Mouse (Mus musculus): ENCODE results near the gene Casp6. TPM values are rescaled to one million over a fixed set of nuclear protein-coding genes. Genes with fewer than 3 reads are reported as not detected.
A peak's percentile ranks its signal among the peaks of the same experiment; 100 is the strongest.

The Casp6 gene
- total RNA-seq, 1 experiment from 2014 or later = 34.7 TPM

GRCm38 (mm10) chr3:129918434-129918833 is 17.2 kb downstream of the Casp6 start:
- peak; percentile 80 for DNase-seq

GRCm38 (mm10) chr3:129923581-129923980 is 22.4 kb downstream of the Casp6 start:
- DNase-seq = no peak

- no peak for DNase-seq
These were observed 24.6 kb downstream of the Casp6 start for GRCm38 (mm10) chr3:129925861-129926260.

- DNase-seq = peak; percentile 62
These were observed 29.1 kb downstream of the Casp6 start for GRCm38 (mm10) chr3:129930213-129930778.

GRCm38 (mm10) chr3:129932443-129932842 is 31.2 kb downstream of the Casp6 start:
- DNase-seq = peak; percentile 37

- DNase-seq = peak; percentile 35
These were observed 35.3 kb downstream of the Casp6 start for GRCm38 (mm10) chr3:129936561-129936960.

- peak; percentile 61 for DNase-seq
These were observed 36.6 kb downstream of the Casp6 start for GRCm38 (mm10) chr3:129937848-129938247.

GRCm38 (mm10) chr3:129939058-129939457 is 37.8 kb downstream of the Casp6 start:
- DNase-seq = no peak

GRCm38 (mm10) chr3:129940780-129941179 is 39.6 kb downstream of the Casp6 start:
- no peak for DNase-seq

GRCm38 (mm10) chr3:129941291-129941690 is 40.1 kb downstream of the Casp6 start:
- DNase-seq = no peak

GRCm38 (mm10) chr3:129943813-129944212 is 42.6 kb downstream of the Casp6 start:
- DNase-seq = no peak

- DNase-seq = no peak
These were observed 45.1 kb downstream of the Casp6 start for GRCm38 (mm10) chr3:129946217-129946914.

GRCm38 (mm10) chr3:129948359-129948758 is 47.1 kb downstream of the Casp6 start:
- no peak for DNase-seq

GRCm38 (mm10) chr3:129949158-129949773 is 48.0 kb downstream of the Casp6 start:
- no peak for DNase-seq

- no peak for DNase-seq
These were observed 52.1 kb downstream of the Casp6 start for GRCm38 (mm10) chr3:129953296-129953695.

GRCm38 (mm10) chr3:129962533-129962932 is 61.3 kb downstream of the Casp6 start:
- no peak for DNase-seq

Other genes starting within 250 kb of the Casp6 start
- gene Egf, start 146.1 kb upstream of the Casp6 start, total RNA-seq (2021) = 0.64 and 0.82 TPM in 2 replicates
- gene Lrit3, start 97.4 kb upstream of the Casp6 start, total RNA-seq (2021) = not detected in 2 replicates
- gene Rrh, start 78.8 kb upstream of the Casp6 start, total RNA-seq (2021) = 0.19 TPM in 1 of 2 replicates, not detected in the other
- 67.1 and 89.6 TPM in 2 replicates for gene Gar1, start 70.0 kb upstream of the Casp6 start, total RNA-seq (2021)
- 3.5 and 67.6 TPM in 2 replicates for gene Cfi, start 65.5 kb upstream of the Casp6 start, total RNA-seq (2021)
- 56.0 and 62.7 TPM in 2 replicates for gene Pla2g12a, start 22.8 kb upstream of the Casp6 start, total RNA-seq (2021)
- gene Mcub, start 68.8 kb downstream of the Casp6 start, total RNA-seq (2021) = 7.9 and 9.3 TPM in 2 replicates
- 56.0 and 66.4 TPM in 2 replicates for gene Sec24b, start 160.1 kb downstream of the Casp6 start, total RNA-seq (2021)
- 4.2 and 5.0 TPM in 2 replicates for gene Col25a1, start 230.1 kb downstream of the Casp6 start, total RNA-seq (2021)

All from adrenal gland, postnatal 14 days (tissue).